Mouse (Mus musculus): ENCODE results near the gene Dnaaf3.

Dnaaf3 gene

GRCm38 (mm10) chr7:4521231-4522003 lies 10.8 kb downstream of the Dnaaf3 start:
- DNase-seq (ENCODE audit: low spot score), result no peak

GRCm38 (mm10) chr7:4518487-4518886 lies 13.8 kb downstream of the Dnaaf3 start:
- DNase-seq (ENCODE audit: low spot score), result no peak

GRCm38 (mm10) chr7:4516332-4517050 lies 15.8 kb downstream of the Dnaaf3 start, which contains the start of gene Tnnt1:
Tnnt1 (minus strand) TSS chr7:4516382.
- DNase-seq (ENCODE audit: low spot score), result no peak

GRCm38 (mm10) chr7:4515853-4516252 lies 16.4 kb downstream of the Dnaaf3 start:
- DNase-seq (ENCODE audit: low spot score), result no peak

GRCm38 (mm10) chr7:4513829-4514712 lies 18.2 kb downstream of the Dnaaf3 start:
- no peak for DNase-seq (ENCODE audit: low spot score)

- peak; percentile 50 for DNase-seq (ENCODE audit: low spot score)
These were observed 19.0 kb downstream of the Dnaaf3 start for GRCm38 (mm10) chr7:4513236-4513635.

GRCm38 (mm10) chr7:4511489-4512224 lies 20.6 kb downstream of the Dnaaf3 start:
- DNase-seq (ENCODE audit: low spot score), result peak; percentile 41

- DNase-seq (ENCODE audit: low spot score), result peak; percentile 87
These were observed 22.2 kb downstream of the Dnaaf3 start for GRCm38 (mm10) chr7:4509863-4510608.

GRCm38 (mm10) chr7:4508739-4509116 lies 23.5 kb downstream of the Dnaaf3 start:
- DNase-seq (ENCODE audit: low spot score), result no peak

GRCm38 (mm10) chr7:4508062-4508738 lies 24.1 kb downstream of the Dnaaf3 start:
- DNase-seq (ENCODE audit: low spot score), result no peak

GRCm38 (mm10) chr7:4507220-4507619 lies 25.0 kb downstream of the Dnaaf3 start:
- no peak for DNase-seq (ENCODE audit: low spot score)

- DNase-seq (ENCODE audit: low spot score), result no peak
These were observed 27.4 kb downstream of the Dnaaf3 start for GRCm38 (mm10) chr7:4504646-4505435.

GRCm38 (mm10) chr7:4503858-4504257 lies 28.4 kb downstream of the Dnaaf3 start:
- DNase-seq (ENCODE audit: low spot score), result no peak

- no peak for DNase-seq (ENCODE audit: low spot score)
These were observed 29.2 kb downstream of the Dnaaf3 start for GRCm38 (mm10) chr7:4503100-4503499.

GRCm38 (mm10) chr7:4502421-4503090 lies 29.7 kb downstream of the Dnaaf3 start:
- peak; percentile 73 for DNase-seq (ENCODE audit: low spot score)

- DNase-seq (ENCODE audit: low spot score), result peak; percentile 96
These were observed 30.5 kb downstream of the Dnaaf3 start, which contains the start of gene Ppp1r12c for GRCm38 (mm10) chr7:4501558-4502397. Ppp1r12c (minus strand) TSS chr7:4501680.

- peak; percentile 47 for DNase-seq (ENCODE audit: low spot score)
These were observed 31.3 kb downstream of the Dnaaf3 start for GRCm38 (mm10) chr7:4500892-4501471.
